Mouse (Mus musculus) left cerebral cortex, postnatal 14 days (tissue): ENCODE data around the gene Dusp2. TPM values are rescaled to one million over a fixed set of nuclear protein-coding genes. Genes with fewer than 3 reads are reported as not detected.

ENCODE experiments used
- DNase-seq, 2 experiments: peaks; one replicate each; pipeline ENCODE4 v3.0.0; 2021 to 2022; ENCODE audit warnings: low spot score in 2 of 2, mixed read lengths in 1 of 2
- intact Hi-C: fragments of 180-260 bp; cut with DNase I; formaldehyde crosslinking; loops from one replicate; pipeline ENCODE4 v1.15.1; 2025
- total RNA-seq, 2 experiments: library from RNA; stranded (reverse); gene quantifications; 2 replicates each; pipeline ENCODE4 v1.2.3; 2021

Dusp2 gene
- total RNA-seq, 2 experiments from 2014 or later: 2.8 to 4.1 TPM

DNA sequence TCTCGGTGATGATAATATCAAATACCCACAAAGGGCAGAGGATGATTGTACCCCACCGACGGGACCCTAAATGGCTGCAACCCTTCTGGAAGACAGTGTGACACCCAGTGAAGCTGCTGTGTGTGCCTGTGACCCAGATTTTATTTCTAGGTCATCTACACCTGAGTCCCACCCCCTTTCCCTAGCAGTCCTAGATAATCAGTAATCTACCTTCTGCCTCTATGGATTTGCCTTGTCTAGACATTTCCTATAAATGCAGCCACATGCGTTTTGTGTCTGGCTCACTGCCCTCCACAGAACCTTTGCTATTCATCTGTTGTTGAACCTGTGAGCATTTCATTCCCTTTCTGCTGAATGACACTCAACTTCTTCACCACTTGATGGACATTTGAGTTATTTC lies 17.9 kb downstream of the Dusp2 start:
- intact Hi-C loops: no loop called here
- DNase-seq: no peak

DNA sequence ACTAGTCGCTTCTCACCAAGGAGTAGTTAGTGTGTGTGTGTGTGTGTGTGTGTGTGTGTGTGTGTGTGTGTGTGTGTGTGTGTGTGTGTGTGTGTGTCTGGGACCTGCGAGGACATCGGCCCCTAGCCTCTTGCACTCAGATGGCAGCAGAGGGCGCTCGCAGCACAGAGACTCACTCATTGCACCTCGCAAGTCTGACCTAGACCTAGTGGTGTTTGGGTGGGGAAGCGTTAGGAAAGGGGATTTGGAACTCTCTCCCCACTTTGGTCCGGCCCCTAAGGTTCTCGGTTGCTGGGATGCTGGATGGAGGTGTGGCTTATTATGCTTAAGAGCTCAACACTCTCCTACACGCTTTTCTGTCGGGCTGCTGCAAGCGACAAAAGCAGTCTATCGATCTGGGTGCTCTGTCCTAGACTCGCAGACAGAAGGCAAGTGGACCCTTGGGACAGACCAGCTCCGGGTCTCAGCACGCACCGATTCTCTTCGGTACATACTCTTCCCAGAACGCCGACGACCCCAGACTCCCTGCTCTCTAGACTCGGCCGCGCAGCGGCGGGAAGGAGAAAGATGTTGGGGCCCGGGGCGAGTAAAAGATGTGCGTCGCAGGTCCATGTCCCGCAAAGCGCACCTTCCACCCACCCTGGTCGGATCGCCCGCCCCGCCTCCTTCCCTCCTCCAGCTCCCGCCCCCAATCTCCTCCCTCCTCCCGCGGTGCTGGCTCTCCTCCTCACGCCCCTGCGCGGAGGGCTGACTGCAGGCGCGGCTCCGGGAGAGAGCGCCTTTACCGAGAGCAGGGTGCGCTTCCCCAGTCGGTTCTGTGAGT lies 26.7 kb downstream of the Dusp2 start, which contains the start of gene Adra2b:
Gene Adra2b (plus strand): TSS at position 750 of the 823 bp plus-strand sequence.
- intact Hi-C loops: loop anchor here (2.0 to 5.0 kb wide), 3 partner anchors 68 to 195 kb away; no protein-coding TSS in a partner anchor
- peak; percentile 86 to 89 for DNase-seq

DNA sequence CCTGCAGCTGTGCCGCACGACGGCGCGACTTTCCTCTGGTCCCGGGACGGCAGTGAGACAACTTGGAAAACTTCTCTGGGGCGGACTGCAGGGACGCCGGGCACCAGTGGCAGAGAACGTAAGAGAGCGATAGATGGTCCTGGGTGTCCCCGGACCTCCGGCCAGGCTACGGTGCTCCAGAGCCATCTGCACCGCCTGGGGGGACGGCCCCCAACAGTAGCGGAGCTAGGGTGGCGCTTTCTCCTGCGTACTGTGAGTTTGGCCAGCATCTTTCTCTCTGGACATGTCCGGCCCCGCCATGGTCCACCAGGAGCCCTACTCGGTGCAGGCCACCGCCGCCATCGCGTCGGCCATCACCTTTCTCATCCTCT lies 27.3 kb downstream of the Dusp2 start:
- intact Hi-C loops: loop anchor here (2.0 to 5.0 kb wide), 3 partner anchors 68 to 194 kb away; no protein-coding TSS in a partner anchor
- no peak for DNase-seq

DNA sequence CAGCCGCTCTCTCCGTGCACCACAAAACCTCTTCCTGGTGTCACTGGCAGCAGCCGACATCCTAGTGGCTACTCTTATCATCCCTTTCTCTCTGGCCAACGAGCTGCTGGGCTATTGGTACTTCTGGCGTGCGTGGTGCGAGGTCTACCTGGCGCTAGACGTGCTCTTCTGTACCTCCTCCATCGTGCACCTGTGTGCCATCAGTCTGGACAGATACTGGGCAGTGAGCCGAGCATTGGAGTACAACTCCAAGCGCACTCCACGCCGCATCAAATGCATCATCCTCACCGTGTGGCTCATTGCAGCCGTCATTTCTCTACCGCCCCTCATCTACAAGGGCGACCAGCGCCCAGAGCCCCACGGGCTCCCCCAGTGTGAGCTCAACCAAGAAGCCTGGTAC lies 27.7 kb downstream of the Dusp2 start:
- DNase-seq: no peak
- intact Hi-C loops: loop anchor here (2.0 to 5.0 kb wide), 3 partner anchors 67 to 194 kb away; no protein-coding TSS in a partner anchor

DNA sequence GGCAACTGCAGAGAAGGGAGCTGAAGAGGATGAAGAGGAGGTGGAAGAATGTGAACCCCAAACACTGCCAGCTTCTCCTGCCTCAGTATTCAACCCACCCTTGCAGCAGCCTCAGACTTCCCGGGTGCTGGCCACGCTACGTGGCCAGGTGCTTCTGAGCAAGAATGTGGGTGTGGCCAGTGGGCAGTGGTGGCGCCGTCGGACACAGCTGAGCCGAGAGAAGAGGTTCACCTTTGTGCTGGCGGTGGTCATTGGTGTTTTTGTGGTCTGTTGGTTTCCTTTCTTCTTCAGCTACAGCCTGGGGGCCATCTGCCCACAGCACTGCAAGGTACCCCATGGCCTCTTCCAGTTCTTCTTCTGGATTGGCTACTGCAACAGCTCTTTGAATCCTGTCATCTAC lies 28.5 kb downstream of the Dusp2 start:
- no peak for DNase-seq
- intact Hi-C loops: loop anchor here (5.0 kb wide), 1 partner anchor 193 kb away; no protein-coding TSS in a partner anchor

DNA sequence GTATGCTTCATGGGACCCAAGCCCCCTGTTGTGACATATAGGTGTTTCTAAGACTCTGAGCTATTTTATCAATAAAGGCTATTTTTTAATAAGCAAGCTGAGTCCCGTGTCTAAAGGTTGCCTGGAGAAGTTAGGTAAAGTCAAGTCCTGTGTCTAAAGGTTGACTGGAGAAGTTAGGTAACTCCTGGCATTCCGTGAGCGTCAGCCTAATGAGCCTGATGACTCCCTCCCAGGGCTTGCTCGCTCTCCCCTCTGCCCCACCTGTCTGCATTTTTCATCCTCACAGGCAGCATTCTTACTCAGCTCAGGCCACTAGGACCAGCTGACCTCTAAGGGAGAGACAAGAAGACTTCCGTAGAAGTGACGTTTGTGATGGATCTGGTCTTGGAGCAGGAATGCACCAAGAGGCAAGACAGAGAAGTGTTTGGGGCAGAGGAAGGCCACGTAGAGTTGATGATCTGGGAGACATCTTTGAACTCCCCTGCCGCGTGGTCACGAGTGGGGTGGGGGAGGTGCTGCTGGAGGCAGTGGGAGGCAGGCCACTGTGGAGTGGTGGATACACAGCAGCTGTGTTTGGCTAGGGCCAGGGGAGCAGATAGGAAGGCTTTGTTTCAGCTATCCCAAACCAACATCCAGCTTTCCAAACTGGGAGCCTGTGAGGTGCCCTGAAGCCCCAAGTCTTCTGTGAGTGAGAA lies 31.3 kb downstream of the Dusp2 start:
- intact Hi-C loops: no loop called here
- DNase-seq: no peak

GRCm38 (mm10) chr2:127369703-127370376 lies 33.9 kb downstream of the Dusp2 start:
- intact Hi-C loops: no loop called here
- DNase-seq: no peak

- no peak for DNase-seq
- intact Hi-C loops: no loop called here
Observed at GRCm38 (mm10) chr2:127370561-127371483, 34.9 kb downstream of the Dusp2 start.

DNA sequence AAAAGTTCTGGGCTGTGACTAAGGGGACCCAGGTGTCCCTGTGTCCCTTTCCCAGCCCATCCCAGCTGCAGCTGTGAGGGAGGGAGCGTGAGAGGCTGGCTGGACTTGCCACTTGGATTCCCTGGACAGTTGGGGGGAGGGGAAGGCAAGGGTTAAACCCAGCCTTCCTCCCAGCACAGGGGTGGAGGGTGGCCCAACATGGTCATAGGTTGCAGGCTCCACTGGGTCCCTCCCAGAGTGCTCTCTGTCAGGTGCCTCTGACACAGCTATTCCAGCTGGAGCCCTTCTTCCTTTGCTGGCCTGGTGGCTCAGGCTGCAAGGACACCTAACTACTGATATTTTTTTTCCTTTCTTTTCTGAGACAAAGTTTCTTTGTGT lies 35.5 kb downstream of the Dusp2 start:
- no peak for DNase-seq
- intact Hi-C loops: no loop called here

DNA sequence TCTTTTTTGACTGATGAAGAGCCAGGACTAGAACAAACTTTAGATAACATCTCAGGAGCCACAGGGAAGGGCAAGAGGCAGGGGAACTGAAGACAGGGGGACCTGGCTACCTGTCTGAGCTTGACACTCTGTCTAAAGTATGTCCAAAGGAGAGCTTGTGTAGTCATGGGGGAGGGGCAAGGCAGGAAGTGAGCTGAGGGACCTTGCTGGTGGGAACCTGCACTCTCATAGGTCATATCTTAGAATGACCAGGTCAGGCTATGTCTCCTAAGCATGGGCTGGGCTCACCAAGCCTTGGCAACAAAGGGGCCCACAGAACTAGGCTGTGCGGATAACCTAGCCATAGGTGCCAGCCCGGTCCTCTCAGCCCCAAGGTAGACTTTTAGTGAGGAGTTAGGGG lies 36.1 kb downstream of the Dusp2 start:
- intact Hi-C loops: no loop called here
- no peak for DNase-seq

DNA sequence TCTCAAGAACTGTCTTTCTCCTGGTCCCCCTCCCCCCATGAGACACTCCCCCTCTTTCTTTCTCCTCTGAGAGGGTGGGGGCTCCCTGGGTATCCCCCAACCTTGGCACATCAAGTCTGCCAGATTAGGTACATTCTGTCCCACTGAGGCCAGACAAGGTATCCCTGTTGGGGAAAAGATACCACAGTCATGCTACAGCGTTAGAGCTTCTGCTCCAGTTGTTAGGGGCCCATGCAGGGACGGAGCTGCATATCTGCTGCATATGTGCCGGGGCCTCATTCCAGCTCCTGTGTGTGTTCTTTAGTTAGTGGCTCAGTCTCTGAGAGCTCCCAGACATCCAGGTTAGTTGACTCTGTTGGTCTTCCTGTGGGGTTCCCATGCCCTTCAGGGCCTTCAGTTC lies 38.2 kb downstream of the Dusp2 start:
- DNase-seq: no peak
- intact Hi-C loops: no loop called here

- intact Hi-C loops: no loop called here
- no peak for DNase-seq
Observed at GRCm38 (mm10) chr2:127375087-127375486, 39.1 kb downstream of the Dusp2 start.

DNA sequence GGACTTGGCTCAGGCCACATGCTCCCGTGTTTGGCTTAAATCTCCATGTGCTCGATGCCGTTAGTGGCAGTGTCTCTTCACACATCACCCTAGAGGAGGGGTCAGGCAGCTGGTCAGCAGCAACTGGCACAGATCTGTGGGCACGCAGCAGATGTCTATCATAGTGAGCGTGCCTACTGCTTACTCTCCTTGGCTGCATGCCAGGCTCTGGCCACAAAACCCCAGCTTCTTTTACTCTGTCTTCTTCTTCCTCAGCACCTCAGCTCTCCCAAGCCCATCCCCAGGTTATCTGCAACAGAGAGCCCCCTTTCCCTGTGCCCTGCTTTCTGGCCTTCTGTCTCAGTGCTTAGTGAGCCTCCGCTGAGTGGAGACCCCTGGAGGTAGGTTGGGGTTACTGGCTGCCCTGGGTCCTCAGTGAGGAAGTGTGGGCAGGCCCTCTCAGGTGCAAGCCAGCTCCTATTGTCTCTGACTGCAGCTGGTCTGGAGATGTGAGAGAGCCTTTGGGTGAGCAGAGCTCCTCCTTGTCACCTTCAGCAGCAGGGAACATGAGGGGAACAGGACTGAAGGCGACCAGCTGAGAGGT lies 39.9 kb downstream of the Dusp2 start:
- no peak for DNase-seq
- intact Hi-C loops: no loop called here

DNA sequence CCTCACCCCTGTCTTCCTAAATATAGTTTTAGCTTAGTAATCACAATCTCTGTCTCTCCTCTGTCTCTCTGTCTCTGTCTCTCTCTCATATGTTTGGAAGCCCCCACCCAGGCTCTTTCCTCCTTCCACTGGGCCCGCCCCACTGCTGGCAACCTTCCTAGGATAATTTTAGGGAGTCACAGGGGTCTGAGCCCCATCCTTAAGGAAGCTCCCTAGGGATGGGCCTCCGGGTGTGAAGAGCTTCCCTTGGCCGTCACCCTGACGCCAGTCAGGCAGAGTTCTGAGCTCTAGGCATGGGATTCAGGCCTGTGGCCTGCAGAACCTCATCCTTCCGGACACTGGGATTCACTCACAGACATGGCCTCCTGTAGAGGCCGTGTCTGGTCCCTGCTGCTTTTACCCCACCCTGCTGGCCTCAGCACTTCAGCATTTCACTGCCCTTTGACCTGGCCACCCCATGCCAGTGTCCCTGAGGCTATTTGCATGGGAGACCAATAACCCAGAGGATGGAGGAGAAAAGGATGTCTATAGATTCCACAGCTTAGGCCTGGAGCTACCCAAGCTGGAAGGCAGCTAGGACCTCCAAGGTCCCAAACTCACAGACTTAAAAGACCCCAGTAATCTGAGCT lies 40.6 kb downstream of the Dusp2 start:
- intact Hi-C loops: no loop called here
- no peak for DNase-seq

GRCm38 (mm10) chr2:127377942-127378610 lies 42.1 kb downstream of the Dusp2 start:
- DNase-seq: no peak
- intact Hi-C loops: no loop called here

GRCm38 (mm10) chr2:127378611-127378990 lies 42.6 kb downstream of the Dusp2 start:
- intact Hi-C loops: no loop called here
- no peak for DNase-seq

- DNase-seq: no peak
- intact Hi-C loops: no loop called here
Observed at GRCm38 (mm10) chr2:127379250-127379649, 43.3 kb downstream of the Dusp2 start.

- intact Hi-C loops: no loop called here
- no peak for DNase-seq
Observed at GRCm38 (mm10) chr2:127383881-127384280, 47.9 kb downstream of the Dusp2 start.
